Mouse (Mus musculus): Measurements from ENCODE around the gene Neurl4. TPM values are rescaled to one million over a fixed set of nuclear protein-coding genes. Genes with fewer than 3 reads are reported as not detected.
A peak's percentile ranks its signal among the peaks of the same experiment; 100 is the strongest.
"Not testable (repeated sequence)": the region's sequence is repeated elsewhere in the genome, so short reads cannot be mapped to it uniquely, and the experiment has no call there.

Neurl4 gene
- 17.3 and 23.9 TPM in 2 replicates for polyA plus RNA-seq (2012; rRNA removed)

GRCm38 (mm10) chr11:69900471-69901405 lies at the start of gene Neurl4, which contains the start of gene 2810408A11Rik:
Neurl4 (plus strand) TSS chr11:69901072.
2810408A11Rik (minus strand) TSS chr11:69900987.
- Histone ChIP-seq H3K27me3 (ENCODE audit: control insufficient read depth, insufficient read depth, low read length) (no peaks in the 10 kb centered on the region), H3K4me1 (ENCODE audit: control insufficient read depth, insufficient read depth, insufficient read length, low read length) (peaks cover 13% of the 10 kb centered on the region), H3K27ac (ENCODE audit: insufficient read depth, low read depth, low read length) (peak within 1 kb of the TSS; percentile 94), H3K36me3 (ENCODE audit: control insufficient read depth, insufficient read depth, low read length) (peaks cover 16% of the 10 kb centered on the region), H3K4me3 (ENCODE audit: low read depth, low read length) (peak within 1 kb of the TSS; percentile 87)
- under 1% methylated on average over 38 of the region's 38 CpGs for WGBS
- peak; percentile 54; the same call in 1 of the 2 replicates for TF ChIP-seq POLR2A (IDR thresholded peaks at IDR 0.05; ENCODE audit: low read depth, low read length)
- TF ChIP-seq CTCF (IDR thresholded peaks at IDR 0.05; ENCODE audit: extremely low read depth, insufficient read length, insufficient replicate concordance, low read depth, low read length), result no peak

GRCm38 (mm10) chr11:69853994-69854393 lies 46.9 kb upstream of the Neurl4 start:
- Histone ChIP-seq H3K4me1 (ENCODE audit: control insufficient read depth, insufficient read depth, insufficient read length, low read length) (peaks cover 8% of the 10 kb centered on the region), H3K27ac (ENCODE audit: insufficient read depth, low read depth, low read length) (no peak overlapping the region), H3K27me3 (ENCODE audit: control insufficient read depth, insufficient read depth, low read length) (no peaks in the 10 kb centered on the region), H3K36me3 (ENCODE audit: control insufficient read depth, insufficient read depth, low read length) (peaks cover 48% of the 10 kb centered on the region), H3K4me3 (ENCODE audit: low read depth, low read length) (no peak overlapping the region)
- 38% methylated on average over 7 of the region's 7 CpGs for WGBS
- TF ChIP-seq POLR2A (IDR thresholded peaks at IDR 0.05; ENCODE audit: low read depth, low read length) (no peak), CTCF (IDR thresholded peaks at IDR 0.05; ENCODE audit: extremely low read depth, insufficient read length, insufficient replicate concordance, low read depth, low read length) (no peak)

- Histone ChIP-seq H3K4me1 (ENCODE audit: control insufficient read depth, insufficient read depth, insufficient read length, low read length) (peaks cover 11% of the 10 kb centered on the region), H3K4me3 (ENCODE audit: low read depth, low read length) (no peak overlapping the region), H3K27me3 (ENCODE audit: control insufficient read depth, insufficient read depth, low read length) (no peaks in the 10 kb centered on the region), H3K27ac (ENCODE audit: insufficient read depth, low read depth, low read length) (no peak overlapping the region), H3K36me3 (ENCODE audit: control insufficient read depth, insufficient read depth, low read length) (peaks cover 47% of the 10 kb centered on the region)
- WGBS, result 78% methylated on average over 10 of the region's 10 CpGs
- no peak for TF ChIP-seq POLR2A (IDR thresholded peaks at IDR 0.05; ENCODE audit: low read depth, low read length)
- no peak for TF ChIP-seq CTCF (IDR thresholded peaks at IDR 0.05; ENCODE audit: extremely low read depth, insufficient read length, insufficient replicate concordance, low read depth, low read length)
Measured at GRCm38 (mm10) chr11:69854680-69855079, 46.2 kb upstream of the Neurl4 start.

GRCm38 (mm10) chr11:69855347-69855746 lies 45.5 kb upstream of the Neurl4 start:
- TF ChIP-seq POLR2A (IDR thresholded peaks at IDR 0.05; ENCODE audit: low read depth, low read length), result no peak
- no peak for TF ChIP-seq CTCF (IDR thresholded peaks at IDR 0.05; ENCODE audit: extremely low read depth, insufficient read length, insufficient replicate concordance, low read depth, low read length)
- 70% methylated on average over 16 of the region's 16 CpGs for WGBS
- Histone ChIP-seq H3K4me1 (ENCODE audit: control insufficient read depth, insufficient read depth, insufficient read length, low read length) (peaks cover 11% of the 10 kb centered on the region), H3K27ac (ENCODE audit: insufficient read depth, low read depth, low read length) (no peak overlapping the region), H3K36me3 (ENCODE audit: control insufficient read depth, insufficient read depth, low read length) (peaks cover 41% of the 10 kb centered on the region), H3K4me3 (ENCODE audit: low read depth, low read length) (no peak overlapping the region), H3K27me3 (ENCODE audit: control insufficient read depth, insufficient read depth, low read length) (no peaks in the 10 kb centered on the region)

GRCm38 (mm10) chr11:69858113-69858998 lies 42.5 kb upstream of the Neurl4 start, which contains the start of gene Tnk1:
Tnk1 (minus strand) TSS chr11:69858730.
- no peak for TF ChIP-seq CTCF (IDR thresholded peaks at IDR 0.05; ENCODE audit: extremely low read depth, insufficient read length, insufficient replicate concordance, low read depth, low read length)
- peak; percentile 79; the same call in 1 of the 2 replicates for TF ChIP-seq POLR2A (IDR thresholded peaks at IDR 0.05; ENCODE audit: low read depth, low read length)
- Histone ChIP-seq H3K27ac (ENCODE audit: insufficient read depth, low read depth, low read length) (peak within 1 kb of the TSS; percentile 85), H3K36me3 (ENCODE audit: control insufficient read depth, insufficient read depth, low read length) (peaks cover 14% of the 10 kb centered on the region), H3K4me3 (ENCODE audit: low read depth, low read length) (peak within 1 kb of the TSS; percentile 74), H3K27me3 (ENCODE audit: control insufficient read depth, insufficient read depth, low read length) (no peaks in the 10 kb centered on the region), H3K4me1 (ENCODE audit: control insufficient read depth, insufficient read depth, insufficient read length, low read length) (peaks cover 11% of the 10 kb centered on the region)
- WGBS, result 13% methylated on average over 30 of the region's 30 CpGs

- not testable (repeated sequence) for H3K27me3 ChIP-seq (ENCODE audit: control insufficient read depth, insufficient read depth, low read length); H3K4me1 ChIP-seq (ENCODE audit: control insufficient read depth, insufficient read depth, insufficient read length, low read length); H3K4me3 ChIP-seq (ENCODE audit: low read depth, low read length); H3K36me3 ChIP-seq (ENCODE audit: control insufficient read depth, insufficient read depth, low read length); H3K27ac ChIP-seq (ENCODE audit: insufficient read depth, low read depth, low read length)
- WGBS, result 66% methylated on average over 3 of the region's 3 CpGs
Measured at GRCm38 (mm10) chr11:69863729-69864128, 37.1 kb upstream of the Neurl4 start.

Data from small intestine, adult 2 months (tissue).